Mouse (Mus musculus): ENCODE measurements around the gene Tcp11x2. TPM values are rescaled to one million over a fixed set of nuclear protein-coding genes. Genes with fewer than 3 reads are reported as not detected.

Tcp11x2 gene
- not detected for polyA plus RNA-seq (2015; fragmentation: Illumina TruSeq; extraction: RNeasy Lipid Tissue Mini Kit (QIAGEN cat#74804); ENCODE audit: insufficient read depth, low replicate concordance)

DNA sequence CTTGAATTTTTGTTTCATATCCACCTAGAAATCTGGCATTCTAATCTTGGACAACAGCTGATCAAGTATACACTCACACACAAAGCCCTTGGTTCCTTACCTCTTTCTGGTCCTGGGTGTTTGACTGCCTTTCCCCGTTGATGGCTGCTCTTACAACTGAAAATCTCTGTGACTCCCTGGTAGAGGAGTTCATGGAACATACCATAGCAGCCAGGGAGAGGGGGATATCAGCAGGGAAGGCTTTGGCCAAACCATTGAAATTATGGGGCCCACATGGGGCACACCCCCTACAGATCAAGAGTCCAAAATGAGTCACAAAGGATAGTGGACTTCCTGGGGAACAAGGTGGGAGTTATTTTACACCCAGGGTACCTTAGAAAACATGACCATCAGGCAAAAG, at the start of gene Tcp11x2:
Gene Tcp11x2 (minus strand): TSS at position 158 of the 400 bp plus-strand sequence.

GRCm38 (mm10) chrX:135742304-135743055, 48.9 kb upstream of the Tcp11x2 start, which contains the start of the genes Armcx5 and Gprasp1:
Armcx5 (plus strand) TSS chrX:135742733.
Gprasp1 (plus strand) TSS chrX:135742733.

GRCm38 (mm10) chrX:135725161-135725560, 31.6 kb upstream of the Tcp11x2 start, which contains the start of gene Tmsb15a:
Tmsb15a (minus strand) TSS chrX:135725261.

GRCm38 (mm10) chrX:135627605-135628004, 66.0 kb downstream of the Tcp11x2 start, which contains the start of gene Prame:
Prame (minus strand) TSS chrX:135627705.

Other genes starting within 250 kb of the Tcp11x2 start
- not detected for gene AV320801, start 199.2 kb downstream of the Tcp11x2 start, polyA plus RNA-seq (2015; fragmentation: Illumina TruSeq; extraction: RNeasy Lipid Tissue Mini Kit (QIAGEN cat#74804); ENCODE audit: insufficient read depth, low replicate concordance)
- 0.32 TPM for gene Nxf7, start 95.0 kb downstream of the Tcp11x2 start, polyA plus RNA-seq (2015; fragmentation: Illumina TruSeq; extraction: RNeasy Lipid Tissue Mini Kit (QIAGEN cat#74804); ENCODE audit: insufficient read depth, low replicate concordance)
- gene Prame, start 66.1 kb downstream of the Tcp11x2 start, polyA plus RNA-seq (2015; fragmentation: Illumina TruSeq; extraction: RNeasy Lipid Tissue Mini Kit (QIAGEN cat#74804); ENCODE audit: insufficient read depth, low replicate concordance): not detected
- not detected for gene Tmsb15a, start 31.5 kb upstream of the Tcp11x2 start, polyA plus RNA-seq (2015; fragmentation: Illumina TruSeq; extraction: RNeasy Lipid Tissue Mini Kit (QIAGEN cat#74804); ENCODE audit: insufficient read depth, low replicate concordance)
- 19.6 TPM for gene Armcx5, start 48.9 kb upstream of the Tcp11x2 start, polyA plus RNA-seq (2015; fragmentation: Illumina TruSeq; extraction: RNeasy Lipid Tissue Mini Kit (QIAGEN cat#74804); ENCODE audit: insufficient read depth, low replicate concordance)
- gene Gprasp1, start 48.9 kb upstream of the Tcp11x2 start, polyA plus RNA-seq (2015; fragmentation: Illumina TruSeq; extraction: RNeasy Lipid Tissue Mini Kit (QIAGEN cat#74804); ENCODE audit: insufficient read depth, low replicate concordance): 59.5 TPM
- gene Bhlhb9, start 103.8 kb upstream of the Tcp11x2 start, polyA plus RNA-seq (2015; fragmentation: Illumina TruSeq; extraction: RNeasy Lipid Tissue Mini Kit (QIAGEN cat#74804); ENCODE audit: insufficient read depth, low replicate concordance): 17.4 TPM
- gene Gprasp2, start 145.2 kb upstream of the Tcp11x2 start, polyA plus RNA-seq (2015; fragmentation: Illumina TruSeq; extraction: RNeasy Lipid Tissue Mini Kit (QIAGEN cat#74804); ENCODE audit: insufficient read depth, low replicate concordance): 7.5 TPM

All from spleen, adult 10 weeks (tissue).